Mouse (Mus musculus): ENCODE measurements around the gene Veph1. TPM values are rescaled to one million over a fixed set of nuclear protein-coding genes. Genes with fewer than 3 reads are reported as not detected.

Gene Veph1
- polyA plus RNA-seq, 1 experiment from 2014 or later = 6.4 TPM

GRCm38 (mm10) chr3:66081363-66081736 lies 215.3 kb downstream of the Veph1 start:
- H3K9ac ChIP-seq = no peak overlapping the region
- H3K4me2 ChIP-seq (replicated peaks) = no peak overlapping the region
- H3K9me3 ChIP-seq = no peaks in the 10 kb centered on the region
- no peaks in the 10 kb centered on the region for H3K27me3 ChIP-seq (replicated peaks)
- no peaks in the 10 kb centered on the region for H3K4me1 ChIP-seq
- no peaks in the 10 kb centered on the region for H3K36me3 ChIP-seq
- WGBS = 36% methylated on average over 3 of the region's 3 CpGs
- ATAC-seq (ENCODE audit: low FRiP score, low read depth) = no peak
- H3K27ac ChIP-seq = no peak overlapping the region
- H3K4me3 ChIP-seq = no peak overlapping the region

- H3K4me1 ChIP-seq = no peaks in the 10 kb centered on the region
- no peaks in the 10 kb centered on the region for H3K9me3 ChIP-seq
- H3K9ac ChIP-seq = no peak overlapping the region
- no peak overlapping the region for H3K27ac ChIP-seq
- WGBS = 58% methylated on average over 4 of the region's 4 CpGs
- H3K36me3 ChIP-seq = no peaks in the 10 kb centered on the region
- no peak for ATAC-seq (ENCODE audit: low FRiP score, low read depth)
- H3K27me3 ChIP-seq (replicated peaks) = no peaks in the 10 kb centered on the region
- H3K4me3 ChIP-seq = no peak overlapping the region
- H3K4me2 ChIP-seq (replicated peaks) = no peak overlapping the region
Observed at GRCm38 (mm10) chr3:66080631-66081362, 215.8 kb downstream of the Veph1 start.

GRCm38 (mm10) chr3:66079886-66080285 lies 216.8 kb downstream of the Veph1 start:
- Histone ChIP-seq H3K36me3 (no peaks in the 10 kb centered on the region), H3K9me3 (no peaks in the 10 kb centered on the region), H3K4me3 (no peak overlapping the region), H3K27ac (no peak overlapping the region), H3K4me1 (no peaks in the 10 kb centered on the region), H3K9ac (no peak overlapping the region), H3K4me2 (replicated peaks) (no peak overlapping the region), H3K27me3 (replicated peaks) (no peaks in the 10 kb centered on the region)
- no peak for ATAC-seq (ENCODE audit: low FRiP score, low read depth)
- 90% methylated on average over 4 of the region's 4 CpGs for WGBS

GRCm38 (mm10) chr3:66078898-66079537 lies 217.6 kb downstream of the Veph1 start:
- Histone ChIP-seq H3K27me3 (replicated peaks) (no peaks in the 10 kb centered on the region), H3K27ac (no peak overlapping the region), H3K9ac (no peak overlapping the region), H3K9me3 (no peaks in the 10 kb centered on the region), H3K4me3 (no peak overlapping the region), H3K4me1 (no peaks in the 10 kb centered on the region), H3K36me3 (no peaks in the 10 kb centered on the region), H3K4me2 (replicated peaks) (no peak overlapping the region)
- ATAC-seq (ENCODE audit: low FRiP score, low read depth) = no peak
- WGBS = 64% methylated on average over 6 of the region's 6 CpGs

- Histone ChIP-seq H3K9me3 (no peaks in the 10 kb centered on the region), H3K27me3 (replicated peaks) (no peaks in the 10 kb centered on the region), H3K36me3 (no peaks in the 10 kb centered on the region), H3K27ac (no peak overlapping the region), H3K4me3 (no peak overlapping the region), H3K4me2 (replicated peaks) (no peak overlapping the region), H3K9ac (no peak overlapping the region), H3K4me1 (no peaks in the 10 kb centered on the region)
- 89% methylated on average over 23 of the region's 23 CpGs for WGBS
- no peak for ATAC-seq (ENCODE audit: low FRiP score, low read depth)
Observed at GRCm38 (mm10) chr3:66078026-66078721, 218.5 kb downstream of the Veph1 start.

GRCm38 (mm10) chr3:66070274-66070673 lies 226.4 kb downstream of the Veph1 start:
- WGBS = 96% methylated on average over 1 of the region's 1 CpGs
- ATAC-seq (ENCODE audit: low FRiP score, low read depth) = no peak

GRCm38 (mm10) chr3:66063881-66064280 lies 232.8 kb downstream of the Veph1 start:
- Histone ChIP-seq H3K36me3 (no peaks in the 10 kb centered on the region), H3K9me3 (no peaks in the 10 kb centered on the region), H3K4me1 (no peaks in the 10 kb centered on the region), H3K4me3 (no peak overlapping the region), H3K27me3 (replicated peaks) (no peaks in the 10 kb centered on the region), H3K9ac (no peak overlapping the region), H3K4me2 (replicated peaks) (no peak overlapping the region), H3K27ac (no peak overlapping the region)
- ATAC-seq (ENCODE audit: low FRiP score, low read depth) = no peak
- WGBS = 48% methylated on average over 6 of the region's 6 CpGs

More at GRCm38 (mm10) chr3:66070274-66070673, 226.4 kb downstream of the Veph1 start:
- H3K4me1 ChIP-seq = no peaks in the 10 kb centered on the region
- no peaks in the 10 kb centered on the region for H3K27me3 ChIP-seq (replicated peaks)
- H3K4me3 ChIP-seq = no peak overlapping the region
- no peaks in the 10 kb centered on the region for H3K9me3 ChIP-seq
- H3K27ac ChIP-seq = no peak overlapping the region
- no peak overlapping the region for H3K9ac ChIP-seq
- H3K4me2 ChIP-seq (replicated peaks) = no peak overlapping the region
- no peaks in the 10 kb centered on the region for H3K36me3 ChIP-seq

GRCm38 (mm10) chr3:66056912-66057311 lies 239.7 kb downstream of the Veph1 start:
- H3K27me3 ChIP-seq (replicated peaks) = no peaks in the 10 kb centered on the region
- H3K9me3 ChIP-seq = no peaks in the 10 kb centered on the region
- no peak for ATAC-seq (ENCODE audit: low FRiP score, low read depth)
- no peak overlapping the region for H3K4me3 ChIP-seq
- H3K27ac ChIP-seq = no peak overlapping the region
- no peaks in the 10 kb centered on the region for H3K36me3 ChIP-seq
- no peak overlapping the region for H3K4me2 ChIP-seq (replicated peaks)
- 96% methylated on average over 16 of the region's 16 CpGs for WGBS
- H3K9ac ChIP-seq = no peak overlapping the region
- no peaks in the 10 kb centered on the region for H3K4me1 ChIP-seq

- 95% methylated on average over 7 of the region's 7 CpGs for WGBS
- Histone ChIP-seq H3K27me3 (replicated peaks) (no peaks in the 10 kb centered on the region), H3K4me1 (no peaks in the 10 kb centered on the region), H3K9ac (no peak overlapping the region), H3K9me3 (no peaks in the 10 kb centered on the region), H3K27ac (no peak overlapping the region), H3K36me3 (no peaks in the 10 kb centered on the region), H3K4me2 (replicated peaks) (no peak overlapping the region), H3K4me3 (no peak overlapping the region)
- ATAC-seq (ENCODE audit: low FRiP score, low read depth) = no peak
Observed at GRCm38 (mm10) chr3:66055652-66056051, 241.0 kb downstream of the Veph1 start.

- Histone ChIP-seq H3K27me3 (replicated peaks) (no peaks in the 10 kb centered on the region), H3K27ac (no peak overlapping the region), H3K4me1 (no peaks in the 10 kb centered on the region), H3K4me3 (no peak overlapping the region), H3K36me3 (no peaks in the 10 kb centered on the region), H3K9ac (no peak overlapping the region), H3K4me2 (replicated peaks) (no peak overlapping the region), H3K9me3 (no peaks in the 10 kb centered on the region)
- no peak for ATAC-seq (ENCODE audit: low FRiP score, low read depth)
- WGBS = 67% methylated on average over 10 of the region's 10 CpGs
Observed at GRCm38 (mm10) chr3:66050092-66050886, 246.3 kb downstream of the Veph1 start.

GRCm38 (mm10) chr3:66040857-66041494 lies 255.7 kb downstream of the Veph1 start:
- no peak overlapping the region for H3K9ac ChIP-seq
- H3K27ac ChIP-seq = no peak overlapping the region
- H3K27me3 ChIP-seq (replicated peaks) = no peaks in the 10 kb centered on the region
- no peaks in the 10 kb centered on the region for H3K9me3 ChIP-seq
- H3K4me1 ChIP-seq = no peaks in the 10 kb centered on the region
- WGBS = 71% methylated on average over 5 of the region's 5 CpGs
- H3K4me3 ChIP-seq = no peak overlapping the region
- ATAC-seq (ENCODE audit: low FRiP score, low read depth) = no peak
- no peak overlapping the region for H3K4me2 ChIP-seq (replicated peaks)
- no peaks in the 10 kb centered on the region for H3K36me3 ChIP-seq

All from neural tube, embryonic 12.5 days (tissue).